Mouse (Mus musculus) myocyte (in vitro differentiated cells): ENCODE measurements at regions not wholly inside any gene's neighbourhood (a gene's known extent, or its start where the extent isn't known, plus 50 kb on each side); places are given as distances from the start of the nearest gene placed in this dataset.

Source experiments
- H3K27me3 ChIP-seq: one replicate; pipeline ENCODE4 v1.6.1; 2011; ENCODE audit not compliant: control insufficient read depth, insufficient read depth, insufficient read length
- H3K36me3 ChIP-seq: one replicate; pipeline ENCODE4 v1.6.1; 2011; ENCODE audit not compliant: control insufficient read depth, insufficient read depth
- H3K4me2 ChIP-seq: one replicate; pipeline ENCODE4 v1.6.1; 2011; ENCODE audit warnings: low read depth, control low read depth
- H3K4me3 ChIP-seq: one replicate; pipeline ENCODE4 v1.5.1; 2011; ENCODE audit warnings: mild to moderate bottlenecking, control low read depth, moderate library complexity
- H3K79me2 ChIP-seq: one replicate; pipeline ENCODE4 v1.6.1; 2011; ENCODE audit not compliant: control insufficient read depth, insufficient read depth
- H3ac ChIP-seq: one replicate; pipeline ENCODE4 v1.6.1; 2011; ENCODE audit not compliant: control insufficient read depth, insufficient read length
- CEBPB ChIP-seq: IDR thresholded peaks from 2 replicates; pipeline ENCODE4 v1.6.1; 2011; ENCODE audit warnings: mild to moderate bottlenecking, moderate library complexity; ENCODE audit not compliant: poor library complexity, insufficient read depth, severe bottlenecking
- E2F4 ChIP-seq: IDR thresholded peaks from one replicate; pipeline ENCODE4 v1.6.1; 2011; ENCODE audit warnings: mild to moderate bottlenecking, control low read depth, moderate library complexity; ENCODE audit not compliant: insufficient read depth
- MAX ChIP-seq: IDR thresholded peaks from one replicate; pipeline ENCODE4 v1.6.1; 2011; ENCODE audit warnings: low read depth, mild to moderate bottlenecking, control low read depth
- MYOD1 ChIP-seq, 3 experiments: IDR thresholded peaks; one replicate each; pipeline ENCODE4 v1.6.1; 2011; ENCODE audit warnings: control low read depth in 2 of 3, low read depth in 2 of 3, mild to moderate bottlenecking in 2 of 3, moderate library complexity in 1 of 3; ENCODE audit not compliant: insufficient read length in 2 of 3, control insufficient read depth in 1 of 3
- MYOG ChIP-seq, 3 experiments: IDR thresholded peaks; one replicate each; pipeline ENCODE4 v1.6.1; 2011; ENCODE audit warnings: control low read depth in 2 of 3, low read depth in 2 of 3, mild to moderate bottlenecking in 2 of 3; ENCODE audit not compliant: insufficient read length in 2 of 3, control insufficient read depth in 1 of 3, insufficient read depth in 1 of 3
- POLR2A ChIP-seq: IDR thresholded peaks from one replicate; pipeline ENCODE4 v1.6.1; 2011; ENCODE audit warnings: low read depth, mild to moderate bottlenecking, control low read depth, moderate library complexity; ENCODE audit not compliant: insufficient read length
- POLR2AphosphoS2 ChIP-seq: IDR thresholded peaks from one replicate; pipeline ENCODE4 v1.6.1; 2011; ENCODE audit warnings: low read depth, control low read depth; ENCODE audit not compliant: insufficient read length
- REST ChIP-seq: IDR thresholded peaks from one replicate; pipeline ENCODE4 v1.6.1; 2011; ENCODE audit warnings: mild to moderate bottlenecking, control low read depth, moderate library complexity; ENCODE audit not compliant: insufficient read depth, insufficient read length
- SRF ChIP-seq: IDR thresholded peaks from one replicate; pipeline ENCODE4 v1.6.1; 2011; ENCODE audit warnings: low read depth; ENCODE audit not compliant: control insufficient read depth, insufficient read length
- TCF12 ChIP-seq: IDR thresholded peaks from one replicate; pipeline ENCODE4 v1.6.1; 2011; ENCODE audit warnings: mild to moderate bottlenecking, control low read depth; ENCODE audit not compliant: poor library complexity, insufficient read depth, severe bottlenecking
- TCF3 ChIP-seq: IDR thresholded peaks from one replicate; pipeline ENCODE4 v1.6.1; 2011; ENCODE audit warnings: low read depth, control low read depth; ENCODE audit not compliant: insufficient read length
- USF1 ChIP-seq: IDR thresholded peaks from one replicate; pipeline ENCODE4 v1.6.1; 2011; ENCODE audit warnings: low read depth, mild to moderate bottlenecking, control low read depth, moderate library complexity

GRCm38 (mm10) chr15:36874555-36874954 lies 133.0 kb downstream of the Zfp706 start:
- no peaks in the 10 kb centered on the region for H3K36me3 ChIP-seq
- peak overlapping the region; percentile 82 for H3K4me2 ChIP-seq
- no peak overlapping the region for H3ac ChIP-seq
- no peak for TF ChIP-seq POLR2AphosphoS2
- TF ChIP-seq USF1: no peak
- TF ChIP-seq SRF: no peak
- no peak for TF ChIP-seq E2F4
- TF ChIP-seq POLR2A: no peak
- no peak for TF ChIP-seq CEBPB
- TF ChIP-seq TCF12: no peak
- no peak for TF ChIP-seq REST
- no peak for TF ChIP-seq TCF3
- no peak for TF ChIP-seq MYOG (IDR thresholded peaks at IDR 0.05; ENCODE audit: control insufficient read depth in 1 of 3, insufficient read depth in 1 of 3, insufficient read length in 2 of 3, low read depth in 2 of 3)
- TF ChIP-seq MAX: no peak
- no peaks in the 10 kb centered on the region for H3K79me2 ChIP-seq
- no peaks in the 10 kb centered on the region for H3K27me3 ChIP-seq
- no peak overlapping the region for H3K4me3 ChIP-seq

- Histone ChIP-seq H3K4me3 (no peak overlapping the region), H3K27me3 (no peaks in the 10 kb centered on the region), H3K4me2 (peak overlapping the region; percentile 82), H3K79me2 (no peaks in the 10 kb centered on the region), H3ac (no peak overlapping the region), H3K36me3 (no peaks in the 10 kb centered on the region)
- peak in 2 of 3 experiments; percentile 49 to 71 for TF ChIP-seq MYOD1 (IDR thresholded peaks at IDR 0.05; ENCODE audit: control insufficient read depth in 1 of 3, insufficient read length in 2 of 3, low read depth in 2 of 3)
- no peak for TF ChIP-seq CEBPB
- no peak for TF ChIP-seq TCF12
- TF ChIP-seq REST: no peak
- TF ChIP-seq MAX: no peak
- TF ChIP-seq MYOG (IDR thresholded peaks at IDR 0.05; ENCODE audit: control insufficient read depth in 1 of 3, insufficient read depth in 1 of 3, insufficient read length in 2 of 3, low read depth in 2 of 3): peak in 1 of 3 experiments; percentile 69
Measured at GRCm38 (mm10) chr15:36873884-36874243, 133.7 kb downstream of the Zfp706 start.

- no peaks in the 10 kb centered on the region for H3K36me3 ChIP-seq
- TF ChIP-seq MYOG (IDR thresholded peaks at IDR 0.05; ENCODE audit: control insufficient read depth in 1 of 3, insufficient read depth in 1 of 3, insufficient read length in 2 of 3, low read depth in 2 of 3): peak; percentile 68 to 99 (median 84)
- no peak for TF ChIP-seq POLR2A
- TF ChIP-seq MAX: no peak
- peak; percentile 85 for TF ChIP-seq TCF3
- peak; percentile 90; the same call in 1 of the 2 replicates for TF ChIP-seq CEBPB
- peak; percentile 7 for TF ChIP-seq SRF
- no peak for TF ChIP-seq USF1
- TF ChIP-seq E2F4: no peak
- TF ChIP-seq MYOD1 (IDR thresholded peaks at IDR 0.05; ENCODE audit: control insufficient read depth in 1 of 3, insufficient read length in 2 of 3, low read depth in 2 of 3): peak; percentile 96 to 97 (median 97)
- peak; percentile 97 for TF ChIP-seq TCF12
- TF ChIP-seq REST: no peak
- no peak for TF ChIP-seq POLR2AphosphoS2
- peak overlapping the region; percentile 82 for H3K4me2 ChIP-seq
- H3K27me3 ChIP-seq: no peaks in the 10 kb centered on the region
- H3K79me2 ChIP-seq: no peaks in the 10 kb centered on the region
- no peak overlapping the region for H3ac ChIP-seq
- H3K4me3 ChIP-seq: no peak overlapping the region
Measured at GRCm38 (mm10) chr15:36873058-36873883, 134.3 kb downstream of the Zfp706 start.

GRCm38 (mm10) chr15:36872566-36872965 lies 135.0 kb downstream of the Zfp706 start:
- Histone ChIP-seq H3K36me3 (no peaks in the 10 kb centered on the region), H3K79me2 (no peaks in the 10 kb centered on the region), H3K4me2 (peak overlapping the region; percentile 82), H3ac (no peak overlapping the region), H3K27me3 (no peaks in the 10 kb centered on the region), H3K4me3 (no peak overlapping the region)
- TF ChIP-seq CEBPB: no peak
- TF ChIP-seq E2F4: no peak
- no peak for TF ChIP-seq TCF3
- TF ChIP-seq TCF12: no peak
- TF ChIP-seq SRF: no peak
- no peak for TF ChIP-seq MYOD1 (IDR thresholded peaks at IDR 0.05; ENCODE audit: control insufficient read depth in 1 of 3, insufficient read length in 2 of 3, low read depth in 2 of 3)
- TF ChIP-seq MYOG (IDR thresholded peaks at IDR 0.05; ENCODE audit: control insufficient read depth in 1 of 3, insufficient read depth in 1 of 3, insufficient read length in 2 of 3, low read depth in 2 of 3): no peak
- no peak for TF ChIP-seq POLR2AphosphoS2
- no peak for TF ChIP-seq REST
- TF ChIP-seq POLR2A: no peak
- TF ChIP-seq MAX: no peak
- no peak for TF ChIP-seq USF1
